Mouse (Mus musculus) right cerebral cortex, postnatal 25 days (tissue): ENCODE results near the gene Dmp1.

Source experiments
- DNase-seq: peaks from one replicate; pipeline ENCODE4 v3.0.0; 2022

Gene Dmp1

DNA sequence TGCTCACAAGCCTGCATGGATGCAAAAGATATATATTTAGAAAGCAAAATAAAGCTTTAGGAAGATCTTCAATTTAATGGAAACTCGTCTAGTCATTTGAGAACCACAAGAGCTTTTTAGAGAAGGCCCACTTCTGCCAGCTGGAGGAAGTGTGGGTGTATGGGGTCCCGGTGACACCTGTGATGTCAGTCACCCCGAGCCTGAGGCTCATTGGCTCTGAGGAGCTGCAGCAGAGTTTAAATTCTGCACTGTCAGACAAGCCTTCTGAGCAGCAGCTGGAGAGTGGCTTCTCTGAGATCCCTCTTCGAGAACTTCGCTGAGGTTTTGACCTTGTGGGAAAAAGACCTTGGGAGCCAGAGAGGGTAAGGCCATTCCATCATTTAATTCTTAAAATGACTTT, at the start of gene Dmp1:
TSS of gene Dmp1 (plus strand) at position 263 of the 400 bp plus-strand sequence.
- no peak for DNase-seq

DNA sequence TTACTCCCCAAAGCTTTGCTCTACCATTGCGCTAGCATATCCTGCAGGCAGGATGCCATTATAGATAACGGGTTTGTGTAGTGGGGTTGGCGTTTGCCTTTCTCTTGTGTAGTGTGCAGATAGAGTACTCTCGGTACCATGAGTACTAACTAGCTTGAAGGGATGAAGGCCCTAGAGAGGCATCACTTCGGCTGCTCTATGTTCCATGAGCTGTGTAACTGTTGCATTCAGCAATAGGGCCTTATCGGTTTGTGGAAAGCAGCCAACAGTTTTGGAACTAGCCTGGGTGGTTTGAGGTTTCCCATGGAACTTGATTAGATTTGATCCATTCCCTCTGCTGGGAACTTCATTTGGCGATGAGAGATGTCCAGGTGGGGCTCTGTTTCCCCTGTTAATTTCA, 44.7 kb upstream of the Dmp1 start:
- DNase-seq = no peak

DNA sequence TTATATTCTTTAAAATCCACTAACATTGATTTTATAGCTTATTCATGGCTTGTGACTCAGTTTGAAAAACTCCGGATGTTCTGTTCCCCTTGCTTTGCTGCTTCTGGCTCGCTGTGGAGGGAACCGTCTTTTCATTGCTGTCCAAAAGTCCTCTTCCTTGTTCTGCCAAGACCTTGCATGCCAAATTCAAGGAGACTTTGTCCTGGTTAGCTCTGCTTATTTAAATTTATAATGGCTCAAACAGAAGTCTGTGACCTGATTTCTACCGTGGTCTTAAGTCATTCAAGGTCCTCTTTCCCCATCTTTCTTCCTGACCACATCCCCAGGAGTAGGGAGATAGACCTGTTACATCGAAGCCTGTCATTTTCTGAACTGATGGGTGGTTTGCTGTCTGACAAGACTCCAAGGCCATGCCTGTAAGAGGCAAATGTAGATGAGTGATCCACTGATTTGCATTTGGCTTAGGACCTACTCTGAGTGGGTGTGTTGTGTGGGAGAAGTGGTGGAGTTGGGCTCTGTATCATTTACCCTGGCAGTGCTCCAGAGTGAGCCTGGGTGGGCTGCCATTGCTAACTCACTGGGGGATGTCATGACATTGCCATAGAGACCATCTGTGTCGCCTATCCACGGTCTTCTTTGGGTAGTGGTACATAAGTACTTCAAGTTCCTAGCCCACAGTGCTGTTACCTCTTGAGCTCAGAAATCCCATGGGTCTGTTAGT, 43.9 kb upstream of the Dmp1 start:
- peak; percentile 9 for DNase-seq

DNA sequence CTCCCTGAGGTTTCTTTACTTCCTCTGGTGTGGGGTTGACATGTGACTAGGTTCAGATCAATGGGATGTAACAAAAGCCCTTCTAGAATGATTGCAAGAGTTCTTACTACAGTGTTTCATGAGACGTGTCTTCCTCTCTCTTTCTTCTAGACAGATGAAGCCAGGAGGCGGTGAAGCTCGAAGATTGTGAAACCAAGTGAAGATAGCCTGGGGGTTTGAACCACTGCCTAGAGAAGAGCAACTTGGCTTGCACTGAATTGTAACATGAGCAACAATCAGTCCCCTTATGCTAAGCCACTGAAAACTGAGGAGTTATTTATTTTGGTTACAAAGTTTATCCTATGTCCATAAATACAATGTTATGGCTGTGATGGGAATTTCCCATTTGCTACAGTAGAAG, 41.8 kb upstream of the Dmp1 start:
- no peak for DNase-seq

DNA sequence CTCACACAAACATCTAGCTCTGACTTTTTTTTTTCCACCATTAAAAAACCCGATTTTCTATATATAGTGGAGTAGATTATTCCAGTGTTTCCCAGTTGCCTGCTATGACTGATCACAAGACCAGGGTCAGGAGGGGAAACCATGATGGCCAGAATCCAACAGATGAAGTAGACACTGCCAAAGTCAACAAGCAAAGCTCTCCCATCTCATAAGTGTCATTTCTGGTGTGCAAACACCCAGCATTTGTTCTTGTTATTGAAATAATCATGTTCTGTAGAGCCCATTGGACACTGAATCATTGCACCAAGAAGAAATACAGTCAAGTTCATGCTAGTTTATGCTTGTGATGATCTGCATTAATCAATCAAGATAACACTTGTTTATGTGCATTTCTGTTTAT, 41.0 kb upstream of the Dmp1 start:
- DNase-seq = no peak

DNA sequence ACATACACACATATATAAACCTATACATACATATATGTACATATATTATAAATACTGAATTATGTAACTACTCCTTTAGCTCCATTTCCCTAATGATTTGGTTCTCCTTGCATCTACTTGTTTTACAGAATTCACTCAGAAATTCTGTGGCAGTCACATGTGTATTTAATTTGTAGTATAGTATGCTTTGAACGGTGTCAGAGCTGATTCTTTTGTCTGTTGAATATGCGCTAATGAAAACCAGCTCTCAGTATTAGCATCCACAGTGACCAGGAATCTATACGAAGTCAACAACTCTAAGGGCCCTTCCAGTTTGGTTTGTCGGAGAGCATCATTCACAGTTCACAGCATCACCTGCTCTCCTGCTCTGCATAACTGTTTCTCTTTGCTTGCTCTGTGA, 38.9 kb upstream of the Dmp1 start:
- DNase-seq = no peak

DNA sequence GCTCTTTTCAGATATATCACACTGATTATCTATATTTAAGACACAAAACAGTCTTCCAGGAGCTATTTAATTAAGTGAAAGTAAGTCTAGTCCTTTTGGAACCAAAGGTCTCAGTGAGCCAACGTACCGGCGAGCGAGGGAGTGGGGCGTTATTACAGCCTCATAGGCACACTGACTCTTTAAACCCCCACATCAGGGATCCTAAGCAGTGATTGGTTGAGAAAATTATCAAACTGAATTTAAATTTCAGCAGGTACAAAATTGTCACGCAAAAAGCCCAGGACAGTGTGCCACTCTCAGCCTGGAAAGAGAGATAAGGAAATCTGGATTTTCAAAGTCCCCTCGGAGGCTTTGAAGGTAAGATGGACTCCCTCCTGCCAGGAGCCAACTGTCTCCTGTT, 32.0 kb upstream of the Dmp1 start, which contains the start of gene Dspp:
TSS of gene Dspp (plus strand) at position 301 of the 400 bp plus-strand sequence.
- no peak for DNase-seq

DNA sequence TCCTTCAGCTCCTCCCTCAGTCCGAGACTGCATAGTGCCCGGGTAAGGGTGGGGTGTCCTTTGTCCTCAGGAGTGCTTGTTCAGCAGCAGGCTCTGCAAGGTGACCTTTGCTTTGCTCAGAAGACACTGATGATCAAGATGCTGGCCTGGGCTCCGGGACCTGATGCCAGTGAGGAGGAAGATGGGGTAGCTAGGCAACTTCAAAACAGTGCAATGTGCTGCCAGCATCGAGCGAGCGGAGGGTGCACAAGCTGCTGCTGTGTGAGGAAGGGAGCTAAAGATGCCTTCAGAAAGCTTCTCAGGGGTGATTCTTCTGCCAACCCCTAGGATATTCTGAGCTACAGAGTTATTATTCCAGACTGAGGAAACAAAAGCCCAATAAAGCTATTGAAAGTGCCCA, 29.3 kb upstream of the Dmp1 start:
- DNase-seq = peak; percentile 49

DNA sequence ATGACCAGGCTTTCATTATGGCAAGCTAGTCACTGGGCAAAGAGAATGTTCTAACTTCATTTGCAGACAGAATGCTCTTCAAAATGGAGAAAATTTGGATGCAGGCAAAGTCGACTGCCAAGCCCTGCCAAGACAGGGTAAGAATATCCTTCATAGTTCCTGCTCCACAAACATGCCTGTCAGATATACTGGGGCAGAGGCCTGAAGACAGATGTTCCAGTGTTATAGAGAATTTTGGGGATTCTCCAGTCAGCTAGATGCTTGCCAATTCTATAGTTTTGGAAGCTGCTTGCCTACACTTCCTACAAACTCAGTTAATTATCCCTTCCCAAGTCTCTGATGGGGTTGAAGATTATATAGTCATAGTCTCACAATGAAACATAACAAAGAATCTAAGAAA, 18.7 kb upstream of the Dmp1 start:
- DNase-seq = no peak

DNA sequence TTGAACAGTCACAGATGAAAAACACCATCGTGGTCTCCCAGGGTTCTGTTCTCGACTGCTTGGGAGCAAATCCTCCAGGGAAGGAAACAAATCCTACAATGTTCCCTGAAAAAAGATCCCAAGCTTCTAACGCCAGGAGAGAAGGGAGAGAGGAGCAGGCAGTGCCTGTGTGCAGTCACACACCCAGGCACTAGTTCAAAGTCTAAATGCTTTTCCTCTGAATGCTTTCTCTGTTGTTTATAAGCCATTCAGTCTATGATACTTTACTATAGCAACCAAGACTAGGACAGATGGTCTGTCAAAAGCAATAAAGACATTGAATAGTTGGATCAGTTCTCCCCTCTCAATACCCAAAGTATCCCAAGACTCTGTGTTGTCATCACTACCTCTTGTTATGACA, 15.1 kb upstream of the Dmp1 start:
- no peak for DNase-seq

DNA sequence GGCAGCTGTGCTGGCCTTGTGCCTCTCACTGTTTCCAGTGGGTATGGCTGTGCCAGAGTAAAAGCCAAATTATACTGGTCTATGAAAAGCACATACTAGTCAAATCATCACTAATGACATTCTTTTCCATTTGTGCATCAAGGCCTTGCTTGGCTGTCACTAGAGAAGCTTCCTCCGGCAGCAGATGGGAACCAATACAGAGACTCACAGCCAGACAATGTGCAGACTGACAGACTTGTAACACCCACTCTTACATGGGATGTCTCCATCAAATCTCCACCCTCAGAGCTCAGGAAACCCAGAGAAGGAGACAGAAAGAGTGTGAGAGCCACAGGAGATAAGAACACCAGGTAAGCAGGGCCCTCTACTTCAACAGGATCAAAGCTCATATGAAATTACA, 7.3 kb upstream of the Dmp1 start:
- DNase-seq = no peak

DNA sequence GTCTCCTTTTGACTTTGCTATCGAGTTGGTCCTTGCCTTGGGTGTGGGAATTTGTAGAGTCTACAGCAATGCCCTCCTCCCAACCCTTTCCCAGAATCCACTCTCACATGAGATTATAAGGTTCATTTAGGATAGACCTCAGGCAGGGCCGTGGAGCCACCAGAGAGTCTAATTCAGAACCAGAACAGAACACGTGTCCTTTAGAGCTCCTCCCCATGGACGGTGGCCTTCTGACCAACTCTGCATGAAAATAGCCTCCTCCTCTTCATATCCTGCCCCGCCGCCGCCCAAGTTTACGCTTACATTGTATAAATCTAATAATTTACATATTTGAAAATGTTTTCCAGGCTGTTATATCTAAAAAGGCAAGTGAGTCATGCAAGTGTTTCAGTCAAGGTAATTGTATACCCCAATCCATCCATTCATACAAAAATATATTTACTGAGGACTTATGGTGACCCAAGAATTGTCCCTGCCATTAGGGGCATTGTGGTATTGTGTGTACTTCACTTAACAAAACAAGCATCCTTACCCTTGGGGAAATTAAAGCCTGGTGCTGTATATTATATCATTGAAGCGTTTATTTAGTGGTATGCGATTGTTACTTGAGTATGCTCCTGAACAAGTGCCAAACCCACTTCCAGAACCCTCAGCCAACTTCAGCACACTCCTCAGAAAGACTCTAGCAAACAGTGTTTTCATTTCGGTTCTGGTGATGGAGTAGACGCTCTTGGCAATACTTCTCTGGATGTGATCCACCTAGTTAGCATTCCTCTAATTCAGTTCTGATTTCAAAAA, 1.1 kb upstream of the Dmp1 start:
- DNase-seq = no peak

DNA sequence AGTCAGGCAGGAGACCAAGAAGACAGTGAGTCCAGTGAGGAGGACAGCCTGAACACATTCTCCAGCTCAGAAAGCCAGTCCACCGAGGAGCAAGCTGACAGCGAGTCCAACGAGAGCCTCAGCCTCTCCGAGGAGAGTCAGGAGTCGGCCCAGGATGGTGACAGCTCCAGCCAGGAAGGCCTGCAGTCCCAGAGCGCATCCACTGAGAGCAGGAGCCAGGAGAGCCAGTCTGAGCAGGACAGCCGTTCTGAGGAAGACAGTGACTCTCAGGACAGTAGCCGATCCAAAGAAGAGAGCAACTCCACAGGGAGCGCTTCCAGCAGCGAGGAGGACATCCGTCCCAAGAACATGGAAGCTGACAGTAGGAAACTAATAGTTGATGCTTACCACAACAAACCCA, 10.1 kb downstream of the Dmp1 start:
- no peak for DNase-seq

DNA sequence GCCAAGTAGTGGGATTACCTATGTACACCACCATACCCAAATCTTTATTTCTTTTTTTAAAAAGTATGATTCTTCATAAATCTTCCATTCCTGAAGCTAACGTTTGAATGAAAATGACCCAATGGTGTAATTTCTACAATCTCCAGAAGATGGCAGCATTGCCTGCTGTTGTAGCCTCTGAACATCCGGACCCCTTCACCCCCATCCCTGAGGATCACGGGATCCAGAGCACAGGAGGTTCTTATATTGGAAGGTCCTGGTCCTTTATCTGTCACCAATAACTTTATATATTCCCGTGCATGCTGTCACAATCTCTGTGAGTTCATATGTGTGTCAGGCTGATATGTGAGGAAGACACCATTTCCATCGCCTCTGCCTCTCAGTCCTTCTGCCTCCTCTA, 16.5 kb downstream of the Dmp1 start:
- peak; percentile 18 for DNase-seq

DNA sequence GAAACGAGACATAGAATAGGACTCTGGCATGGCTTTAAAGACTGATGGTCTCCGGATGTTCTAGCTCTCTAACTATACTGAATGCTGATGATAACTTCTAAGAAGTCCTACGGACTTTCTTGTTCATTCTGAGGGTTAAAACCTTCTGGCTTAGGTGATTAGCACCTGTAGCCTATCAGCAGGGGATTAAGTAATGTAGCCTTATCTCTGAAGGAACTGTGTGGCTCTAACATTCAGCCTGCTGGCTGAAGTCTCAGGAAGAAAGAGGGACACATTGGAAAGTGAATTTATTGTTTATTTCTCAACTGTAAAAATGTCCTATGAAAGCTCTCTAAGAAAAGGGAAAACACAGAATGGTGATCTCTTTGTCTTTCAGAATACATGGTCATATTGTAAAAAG, 21.9 kb downstream of the Dmp1 start:
- DNase-seq = no peak

DNA sequence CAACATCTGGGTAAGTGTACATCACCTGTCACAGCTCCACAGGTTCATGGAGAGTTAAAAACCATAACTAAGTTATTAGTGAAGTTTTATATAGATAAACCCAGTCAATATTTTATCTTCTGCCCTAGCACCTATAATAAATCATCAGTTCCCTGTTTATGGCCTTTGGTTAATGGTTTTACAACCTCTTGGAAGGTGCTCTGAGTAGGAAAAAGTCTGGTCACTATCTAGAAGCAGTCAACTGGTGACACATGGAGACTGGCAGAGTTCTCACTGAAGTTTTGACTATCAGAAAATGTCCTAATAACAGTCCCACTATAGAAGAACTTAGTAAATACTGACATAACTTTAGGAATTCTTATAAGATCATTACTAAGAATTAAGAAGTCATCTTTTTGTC, 22.3 kb downstream of the Dmp1 start:
- DNase-seq = no peak

DNA sequence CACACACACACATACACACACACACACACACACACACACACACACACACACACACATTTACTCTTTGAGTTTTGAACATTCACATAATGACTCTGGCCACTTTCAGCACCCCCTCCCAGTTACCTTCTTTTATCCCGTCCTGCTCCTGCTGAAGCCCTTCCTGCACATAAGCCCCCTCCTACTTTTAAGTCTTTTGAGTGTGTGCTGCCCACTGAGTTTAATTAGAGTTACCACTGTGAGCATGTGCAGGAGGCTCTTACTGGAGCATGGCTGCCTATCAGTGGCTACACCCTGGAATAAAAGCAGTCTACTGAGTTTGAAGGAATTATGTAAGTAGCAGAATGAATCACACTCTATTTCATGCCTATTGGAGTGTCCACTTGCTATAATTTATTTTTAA, 26.1 kb downstream of the Dmp1 start:
- DNase-seq = no peak

DNA sequence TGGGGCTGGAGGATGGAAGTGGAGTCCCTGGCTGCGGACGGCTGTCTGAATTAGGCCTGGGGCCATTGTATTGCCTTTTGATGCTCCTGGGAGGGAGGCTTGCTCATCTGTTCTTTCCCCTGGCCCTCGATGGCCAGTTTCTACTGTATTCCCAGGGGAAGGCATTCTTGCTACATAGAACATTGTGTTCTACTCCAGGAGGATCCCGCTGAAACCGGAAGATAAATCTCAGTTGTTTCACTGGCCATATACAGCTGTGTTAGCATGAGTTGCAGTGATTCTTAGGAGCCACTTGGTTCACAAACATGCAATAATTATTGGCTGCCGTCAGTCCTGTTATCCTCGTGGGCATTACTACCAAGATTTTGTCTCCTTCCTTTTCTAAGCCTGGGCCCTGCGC, 34.3 kb downstream of the Dmp1 start:
- no peak for DNase-seq

DNA sequence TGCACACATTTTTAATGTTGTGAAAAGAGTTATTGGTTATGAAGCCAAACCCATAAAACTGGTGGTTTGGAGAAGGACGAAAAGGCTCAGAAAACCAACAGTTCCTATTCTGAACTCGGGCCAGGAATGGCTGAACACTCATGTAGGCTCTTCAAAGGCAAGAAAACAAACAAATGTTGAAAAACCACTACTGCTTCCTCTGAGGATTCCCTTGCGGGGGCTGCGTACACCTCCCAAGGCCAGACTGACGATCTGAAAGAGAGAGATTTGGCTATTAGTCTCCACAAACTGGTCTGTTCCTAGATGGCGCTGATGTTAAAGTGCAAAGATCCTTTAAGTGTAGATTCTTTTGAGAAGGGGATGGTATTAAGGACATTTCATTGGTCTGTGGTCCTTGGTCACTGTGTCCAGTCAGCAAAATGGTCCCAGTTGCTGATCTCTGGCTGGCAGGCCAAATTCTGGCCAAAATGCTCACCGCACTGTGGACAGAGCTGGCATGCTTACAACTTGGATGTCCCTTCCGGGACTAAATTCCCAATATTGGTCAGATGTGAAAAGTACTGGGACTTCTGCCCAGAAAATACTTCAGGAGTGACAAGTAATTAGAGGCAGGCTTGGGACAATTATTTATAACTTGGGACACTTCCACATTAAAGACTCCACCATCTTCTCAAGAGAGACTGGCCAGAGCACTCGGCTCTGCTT, 37.4 kb downstream of the Dmp1 start:
- DNase-seq = no peak

DNA sequence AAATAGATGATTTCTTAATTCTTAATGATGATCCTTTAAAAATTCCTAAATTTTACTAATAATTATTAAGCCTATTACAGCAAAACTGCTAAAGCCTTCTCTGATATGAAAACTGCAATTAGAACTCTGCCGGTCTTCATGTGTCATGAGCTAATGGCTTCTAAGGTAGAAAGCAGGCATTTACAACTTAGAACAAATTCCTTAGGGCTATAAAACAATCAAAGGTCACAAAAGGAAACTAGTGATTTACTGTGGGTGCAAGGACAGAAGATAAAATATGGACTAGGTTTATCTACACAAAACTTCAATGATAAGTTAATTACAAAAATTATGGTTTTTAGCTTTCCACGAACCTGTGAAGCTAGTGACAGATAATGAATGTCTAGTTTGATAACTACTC, 41.8 kb downstream of the Dmp1 start:
- no peak for DNase-seq

DNA sequence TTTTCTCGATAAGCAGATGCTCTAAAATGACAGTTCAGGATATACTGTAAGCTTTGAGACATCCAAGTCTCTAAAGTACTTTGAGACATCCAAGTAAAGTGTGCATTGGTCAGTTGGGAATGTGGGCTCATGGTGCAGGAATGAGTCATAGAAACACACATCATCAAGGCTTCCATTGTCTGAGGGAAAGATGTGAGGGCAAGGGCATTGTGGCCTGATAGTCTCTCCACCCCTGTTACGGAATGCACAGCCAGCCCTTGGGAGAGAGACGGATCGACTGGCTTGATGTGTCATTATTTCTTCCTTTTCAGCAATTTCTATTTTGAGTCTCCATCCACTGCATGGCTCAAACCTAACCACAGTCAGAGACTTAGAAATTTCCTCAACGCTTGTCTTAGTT, 49.4 kb downstream of the Dmp1 start:
- DNase-seq = no peak

DNA sequence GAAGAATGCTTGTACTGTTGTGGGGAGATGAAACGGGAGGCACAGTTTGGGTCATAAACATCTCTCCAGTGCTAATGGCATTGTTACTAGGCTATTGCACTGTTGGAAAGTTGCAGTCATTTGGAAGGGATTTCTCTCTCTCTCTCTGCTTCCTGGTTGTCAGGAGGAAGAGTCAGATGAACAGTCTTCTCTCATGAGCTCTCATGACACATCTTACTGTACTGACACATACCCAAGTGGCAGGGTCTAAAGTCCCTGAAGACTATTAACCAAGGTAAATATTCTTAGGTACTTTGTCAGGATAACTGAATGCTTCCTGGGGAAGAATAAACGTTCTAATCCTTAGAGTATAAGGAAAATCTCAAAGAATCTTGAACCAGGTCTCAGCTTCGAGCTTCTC, 54.2 kb downstream of the Dmp1 start:
- no peak for DNase-seq

DNA sequence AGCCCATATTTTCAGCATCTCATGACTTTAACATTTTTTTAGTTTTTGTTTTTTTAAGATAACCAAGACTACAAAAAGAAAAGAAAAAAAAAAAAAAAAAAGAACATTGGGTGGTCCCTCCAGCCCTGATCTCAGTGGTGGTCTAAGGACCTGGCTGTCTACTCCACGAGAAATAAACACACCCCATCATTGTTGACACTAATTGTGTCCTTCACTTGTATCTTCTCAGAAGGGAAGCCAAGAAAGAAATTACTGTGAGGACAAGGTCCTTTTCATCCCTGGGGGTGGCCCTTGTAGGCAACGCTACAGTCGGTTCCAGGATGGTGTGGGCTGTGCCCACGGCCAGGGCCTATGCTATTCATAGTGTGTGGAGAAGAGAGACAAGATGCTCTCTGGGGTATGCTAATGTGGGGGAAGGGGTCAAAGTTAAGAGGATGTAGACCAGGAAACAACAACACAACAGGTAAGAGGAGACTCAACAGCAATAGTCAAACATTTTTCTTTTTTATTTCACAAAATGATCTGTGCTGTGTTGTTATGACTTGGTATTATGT, 59.6 kb downstream of the Dmp1 start:
- DNase-seq = no peak
